Mouse (Mus musculus): ENCODE measurements around the gene Plcd3. TPM values are rescaled to one million over a fixed set of nuclear protein-coding genes. Genes with fewer than 3 reads are reported as not detected.
A peak's percentile ranks its signal among the peaks of the same experiment; 100 is the strongest.

The Plcd3 gene
- total and polyA plus RNA-seq, 3 experiments, result 2.0 to 2.6 TPM; not detected in 1

DNA sequence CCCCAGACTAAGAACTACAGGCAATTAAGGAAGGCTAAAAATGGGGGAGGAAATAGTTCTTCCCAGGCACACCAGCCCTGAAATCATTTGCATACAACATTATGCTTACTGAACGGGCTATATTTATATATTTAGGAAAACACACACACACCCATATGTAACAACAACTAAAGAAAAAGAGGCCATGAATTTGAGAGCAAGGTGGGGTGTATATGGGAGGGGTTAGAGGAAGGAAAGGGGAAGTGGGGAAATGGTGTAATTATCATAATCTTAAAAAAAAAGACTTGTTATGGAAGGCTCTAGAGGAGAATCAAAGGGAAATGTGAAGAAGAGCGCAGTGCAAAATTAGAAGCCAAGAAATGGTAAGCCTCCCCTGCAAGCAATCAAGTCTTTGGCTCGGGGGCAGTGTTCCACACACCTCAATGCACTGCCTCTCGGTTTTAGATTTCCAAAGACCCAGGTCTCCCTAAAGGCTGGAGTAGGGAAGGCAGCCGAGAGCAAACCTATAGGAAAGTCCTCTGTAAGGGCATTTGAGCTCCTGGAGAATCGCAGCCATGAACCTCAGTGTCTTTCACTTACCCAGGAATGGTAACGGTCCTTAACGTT lies 73.8 kb downstream of the Plcd3 start (continued):
- TF ChIP-seq ZKSCAN1 (IDR thresholded peaks at IDR 0.05; ENCODE audit: low read depth, low read length) (no peak), RAD21 (IDR thresholded peaks at IDR 0.05; ENCODE audit: low read depth, low read length) (no peak), CHD2 (IDR thresholded peaks at IDR 0.05; ENCODE audit: low read length) (no peak), CHD1 (IDR thresholded peaks at IDR 0.05; ENCODE audit: low read depth, low read length) (no peak), E2F4 (IDR thresholded peaks at IDR 0.05; ENCODE audit: borderline replicate concordance, low read depth, low read length) (peak; percentile 25; the same call in 1 of the 2 replicates), GATA1 (IDR thresholded peaks at IDR 0.05; ENCODE audit: low read depth, low read length) (peak; percentile 22; the same call in 1 of the 2 replicates), UBTF (IDR thresholded peaks at IDR 0.05; ENCODE audit: borderline replicate concordance, insufficient read depth, low read depth, low read length) (no peak), GABPA (IDR thresholded peaks at IDR 0.05; ENCODE audit: low read depth, low read length) (no peak), ZC3H11A (IDR thresholded peaks at IDR 0.05; ENCODE audit: low read depth, low read length) (no peak), MYC (IDR thresholded peaks at IDR 0.05; ENCODE audit: low read depth, low read length) (peak; percentile 48; the same call in 1 of the 2 replicates)

DNA sequence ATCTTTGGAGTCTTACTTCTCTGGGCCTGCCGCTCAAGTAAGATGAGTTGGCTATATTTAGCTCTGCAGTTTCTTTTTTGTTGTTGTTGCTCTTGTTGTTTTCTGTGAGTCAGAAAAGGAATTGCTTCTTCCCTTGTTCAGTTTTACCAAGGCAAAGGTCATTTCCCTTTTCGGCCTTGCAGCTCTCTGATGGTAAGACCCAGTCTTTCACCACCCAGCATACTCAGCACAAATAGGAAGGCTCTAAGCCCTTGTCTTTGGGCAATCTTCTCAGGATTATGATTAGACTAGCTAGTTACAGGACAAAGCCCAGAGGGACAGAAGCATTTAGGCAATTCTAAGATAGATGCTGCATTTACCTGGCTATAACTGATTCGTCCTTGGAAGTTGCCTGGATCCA lies 74.6 kb downstream of the Plcd3 start:
- peak overlapping the region; percentile 89 for H3K27ac ChIP-seq (ENCODE audit: control insufficient read depth, low read depth, low read length)
- no peak for DNase-seq (ENCODE audit: low read depth, low spot score)
- H3K27me3 ChIP-seq (ENCODE audit: control insufficient read depth in 1 of 2, insufficient read depth in 2 of 2, low read length in 2 of 2), result no peaks in the 10 kb centered on the region
- peaks cover 1 to 31% of the 10 kb centered on the region in 2 experiments; a peak in 3 of 4 replicates for H3K36me3 ChIP-seq (ENCODE audit: control insufficient read depth in 1 of 2, insufficient read depth in 2 of 2, low read length in 2 of 2)
- peak overlapping the region; percentile 90 for H3K9ac ChIP-seq (ENCODE audit: control insufficient read depth, low read depth, low read length, poor library complexity, severe bottlenecking)
- peaks cover 41% of the 10 kb centered on the region for H3K79me2 ChIP-seq (ENCODE audit: control insufficient read depth, insufficient read depth, low read length, poor library complexity)
- H3K4me1 ChIP-seq (ENCODE audit: control insufficient read depth in 1 of 2, insufficient read depth in 2 of 2, low read length in 2 of 2), result peaks cover 0 to 14% of the 10 kb centered on the region in 2 experiments; a peak in 2 of 4 replicates
- no peaks in the 10 kb centered on the region for H3K9me3 ChIP-seq (replicated peaks; ENCODE audit: insufficient read depth, low read length)
- TF ChIP-seq NRF1 (IDR thresholded peaks at IDR 0.05; ENCODE audit: insufficient read depth, low read depth, low read length, poor library complexity, severe bottlenecking) (no peak), RCOR1 (IDR thresholded peaks at IDR 0.05; ENCODE audit: low read depth, low read length) (no peak), MEF2A (IDR thresholded peaks at IDR 0.05; ENCODE audit: extremely low read depth, insufficient replicate concordance, low read depth, low read length, poor library complexity, severe bottlenecking) (no peak), CTCF (IDR thresholded peaks at IDR 0.05 in 2 of 3, conservative IDR thresholded peaks at IDR 0.05 in 1 of 3; ENCODE audit: control insufficient read depth in 1 of 3, insufficient read depth in 1 of 3, low read depth in 2 of 3, low read length in 3 of 3, poor library complexity in 1 of 3, severe bottlenecking in 1 of 3) (no peak), E2F4 (IDR thresholded peaks at IDR 0.05; ENCODE audit: borderline replicate concordance, low read depth, low read length) (no peak), BHLHE40 (IDR thresholded peaks at IDR 0.05; ENCODE audit: borderline replicate concordance, low read depth, low read length) (no peak), ZKSCAN1 (IDR thresholded peaks at IDR 0.05; ENCODE audit: low read depth, low read length) (no peak), POLR2AphosphoS5 (IDR thresholded peaks at IDR 0.05; ENCODE audit: borderline replicate concordance, low read depth, low read length) (no peak), USF2 (IDR thresholded peaks at IDR 0.05; ENCODE audit: borderline replicate concordance in 1 of 2, insufficient read depth in 1 of 2, low read depth in 1 of 2, low read length in 2 of 2) (no peak)
- peak overlapping the region; percentile 77 to 88 for H3K4me3 ChIP-seq (ENCODE audit: control insufficient read depth in 1 of 2, insufficient read depth in 1 of 2, low read depth in 2 of 2, low read length in 2 of 2)
